Mouse (Mus musculus): Measurements from ENCODE around the gene Colca2.

Colca2 gene

DNA sequence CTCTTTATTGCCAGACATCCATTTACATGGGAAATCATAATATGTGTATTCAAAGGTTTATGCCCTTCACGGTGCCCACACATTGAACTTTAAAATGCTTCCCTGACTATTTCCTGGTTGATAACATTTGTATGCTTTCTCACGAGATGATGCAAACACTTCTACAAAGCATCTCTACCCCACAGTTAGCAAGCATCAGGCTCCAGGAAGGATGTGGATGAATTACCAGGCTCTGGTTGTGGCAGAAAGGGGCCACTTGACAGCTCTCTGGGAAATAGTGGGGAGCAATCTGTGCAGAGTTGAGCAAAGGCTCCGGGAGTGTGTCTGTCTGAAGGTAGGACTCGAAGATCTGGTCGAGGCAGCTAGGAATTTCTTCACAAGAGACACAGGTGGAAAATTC is 6.3 kb downstream of the Colca2 start:
- DNase-seq (ENCODE audit: low spot score in 2 of 2): no peak

DNA sequence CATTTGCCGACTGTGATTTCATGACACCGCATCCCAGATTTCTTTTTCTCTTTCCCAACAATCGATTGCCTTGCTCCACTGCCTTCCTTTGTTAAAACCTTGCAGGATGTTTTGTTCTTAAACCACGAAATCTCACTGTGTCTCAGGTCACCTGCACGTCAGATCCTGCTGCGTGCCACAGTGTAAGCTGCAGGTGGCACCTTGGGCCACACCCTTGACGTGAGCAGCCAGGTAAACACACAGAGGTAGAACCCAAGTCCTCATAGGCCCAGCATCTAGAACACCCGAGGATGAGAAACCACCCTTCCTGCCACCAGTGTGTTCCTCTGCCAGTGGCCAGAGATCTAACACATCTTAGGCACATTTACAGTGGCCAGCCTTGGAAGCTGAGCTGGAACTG is 7.3 kb downstream of the Colca2 start:
- no peak for DNase-seq (ENCODE audit: low spot score in 2 of 2)

DNA sequence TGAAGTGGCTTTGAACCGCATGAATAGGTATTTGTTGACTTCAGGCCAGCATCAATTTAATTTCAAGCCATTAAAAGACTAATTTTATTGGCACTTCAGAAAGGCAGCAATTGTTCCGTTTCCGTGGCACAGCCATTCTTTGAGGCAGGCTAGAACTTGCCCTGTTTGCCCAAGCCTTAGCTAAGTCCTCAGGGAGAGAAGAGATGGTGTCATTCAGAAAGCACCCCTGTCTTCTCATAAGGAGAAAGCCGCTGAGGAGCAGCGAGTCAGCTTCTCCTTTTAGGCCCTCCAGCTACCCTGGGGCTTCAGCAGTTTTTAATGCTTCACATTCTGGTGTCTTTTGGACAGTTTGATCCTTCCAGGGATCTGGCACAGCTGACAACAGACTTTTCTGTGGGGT is 9.5 kb downstream of the Colca2 start:
- no peak for DNase-seq (ENCODE audit: low spot score in 2 of 2)

DNA sequence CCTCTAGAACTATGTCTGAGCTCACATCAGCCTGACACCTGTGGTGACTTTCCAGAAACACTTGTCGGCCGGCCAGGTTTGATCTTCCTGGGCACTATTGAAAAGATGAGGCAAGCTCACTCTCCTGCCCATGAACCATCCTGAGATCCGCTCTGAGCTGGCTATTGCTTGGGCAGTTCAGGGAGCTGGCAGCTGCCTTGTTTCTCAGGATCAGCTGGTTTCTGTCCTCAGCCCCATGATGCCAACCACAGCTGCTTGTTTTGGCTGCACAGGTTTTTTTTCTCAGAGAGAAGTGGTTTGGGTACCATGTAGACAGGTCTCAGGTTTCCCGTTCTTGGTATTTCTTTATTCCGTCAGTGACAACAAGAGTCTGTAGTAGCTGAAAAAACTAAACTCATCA is 19.9 kb downstream of the Colca2 start:
- no peak for DNase-seq (ENCODE audit: low spot score in 2 of 2)

DNA sequence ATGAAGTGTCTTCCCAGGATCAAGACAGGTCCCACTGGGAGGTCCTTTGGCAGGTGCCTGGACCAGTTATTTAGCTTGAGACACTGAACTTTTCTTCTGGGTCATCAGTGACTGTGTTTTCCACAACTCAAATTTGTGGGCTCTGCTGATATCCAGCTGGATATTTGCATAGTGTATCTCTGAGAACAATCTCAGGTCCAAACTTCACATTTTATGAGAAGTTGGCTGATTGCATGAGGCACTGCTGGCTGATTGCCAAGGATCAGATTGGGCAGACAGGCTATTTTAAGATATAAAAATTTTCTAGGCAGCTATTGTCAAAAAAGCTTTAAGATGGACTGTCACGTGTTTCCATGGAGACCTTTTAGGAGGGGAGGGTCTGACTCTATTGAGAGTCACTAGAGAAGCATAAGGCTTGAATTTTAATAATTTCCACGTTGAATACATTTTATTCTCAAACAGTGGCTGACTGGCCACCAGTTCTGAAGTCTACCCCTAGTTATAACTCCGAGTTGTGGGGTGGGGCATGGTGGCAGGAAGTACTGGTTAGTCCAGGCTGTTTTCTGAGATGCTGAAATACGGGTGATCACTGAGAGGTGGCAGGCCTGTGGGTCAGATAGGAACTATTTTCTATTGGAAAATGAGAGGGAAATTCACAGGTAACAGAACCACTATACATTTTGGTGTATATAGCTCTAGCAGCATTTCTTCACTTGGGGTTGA is 21.4 kb downstream of the Colca2 start:
- DNase-seq (ENCODE audit: low spot score in 2 of 2): no peak

DNA sequence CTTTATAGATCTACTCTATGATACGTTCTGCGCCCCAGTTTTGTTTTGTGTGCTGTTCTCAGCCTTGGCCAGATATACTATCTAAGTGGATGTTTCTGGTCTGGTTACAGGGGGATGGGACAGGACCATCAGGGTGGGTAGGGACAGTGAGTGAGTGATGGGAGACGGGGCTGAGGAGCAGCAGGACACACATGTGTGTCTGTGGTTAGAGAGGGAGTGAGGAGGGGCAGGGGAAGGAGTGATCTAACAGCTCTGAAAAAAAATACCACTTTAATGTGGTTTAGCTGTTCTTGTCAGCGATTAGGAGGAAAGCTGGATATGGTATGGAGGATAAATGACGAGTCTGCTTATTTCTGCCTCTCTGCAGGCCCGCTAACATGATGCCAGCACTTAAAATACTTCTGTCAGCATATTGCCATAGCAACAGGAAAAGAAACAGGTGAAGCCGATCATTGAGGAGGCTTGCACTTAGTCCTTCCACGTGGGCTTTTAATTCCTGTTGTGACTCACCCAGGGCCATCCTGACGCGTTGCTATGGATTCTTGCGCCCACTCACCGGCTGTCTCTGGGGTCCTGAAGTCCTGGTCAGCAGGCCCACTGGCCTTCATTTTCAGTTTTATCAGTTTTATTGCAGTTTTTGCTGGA is 39.5 kb downstream of the Colca2 start:
- DNase-seq (ENCODE audit: low spot score in 2 of 2): peak; percentile 23 to 52

DNA sequence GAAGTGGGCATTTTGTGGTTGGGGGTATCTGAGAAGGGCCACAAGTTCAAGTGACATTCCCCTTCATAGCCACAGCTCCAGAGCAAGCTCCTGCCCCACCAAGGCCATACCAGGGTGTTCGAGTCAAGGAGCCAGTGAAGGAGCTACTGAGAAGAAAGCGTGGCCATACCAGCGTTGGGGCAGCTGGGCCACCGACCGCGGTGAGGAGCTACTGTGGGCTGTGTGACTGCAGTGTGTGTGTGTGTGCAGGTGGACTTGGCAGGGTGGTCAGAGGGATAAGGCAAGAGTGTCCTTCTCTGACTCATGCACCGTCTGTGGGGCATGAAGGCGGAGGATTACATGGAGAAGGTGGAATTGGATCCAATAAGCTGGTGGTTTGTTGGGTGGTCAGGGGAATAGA is 46.2 kb downstream of the Colca2 start:
- no peak for DNase-seq (ENCODE audit: low spot score in 2 of 2)

DNA sequence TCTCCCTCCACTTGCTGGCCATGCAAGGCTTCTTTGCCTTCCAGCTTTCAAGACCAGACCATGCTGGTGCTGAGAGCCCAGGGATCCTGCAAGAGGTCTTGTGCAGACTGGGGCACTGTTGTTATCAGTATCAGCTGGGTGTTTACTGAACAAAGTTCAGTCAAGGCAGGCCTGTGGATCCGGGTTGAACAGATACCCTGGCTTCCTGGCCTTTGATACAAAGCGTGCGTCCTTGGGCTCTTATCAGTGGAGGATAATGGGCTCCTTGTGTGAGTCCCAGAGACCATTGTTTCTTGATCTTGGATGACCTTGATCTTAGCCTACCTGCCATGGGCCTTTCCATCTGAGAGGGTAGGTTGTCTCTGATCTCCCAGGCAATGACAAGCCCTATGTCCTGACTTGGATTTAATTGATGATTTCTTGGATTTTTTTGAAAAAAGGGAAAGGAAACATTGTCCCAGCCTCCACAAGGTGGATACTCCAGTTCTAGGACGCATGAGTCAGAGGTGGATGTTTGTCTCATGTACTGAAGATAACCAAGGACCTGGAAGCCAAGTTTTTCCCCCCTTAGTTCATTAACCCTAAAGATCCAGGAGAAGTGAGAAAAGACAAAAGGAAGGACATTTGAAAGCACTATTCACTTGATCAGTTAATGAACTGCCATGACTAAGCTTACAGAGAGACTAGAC is 47.5 kb downstream of the Colca2 start:
- no peak for DNase-seq (ENCODE audit: low spot score in 2 of 2)

DNA sequence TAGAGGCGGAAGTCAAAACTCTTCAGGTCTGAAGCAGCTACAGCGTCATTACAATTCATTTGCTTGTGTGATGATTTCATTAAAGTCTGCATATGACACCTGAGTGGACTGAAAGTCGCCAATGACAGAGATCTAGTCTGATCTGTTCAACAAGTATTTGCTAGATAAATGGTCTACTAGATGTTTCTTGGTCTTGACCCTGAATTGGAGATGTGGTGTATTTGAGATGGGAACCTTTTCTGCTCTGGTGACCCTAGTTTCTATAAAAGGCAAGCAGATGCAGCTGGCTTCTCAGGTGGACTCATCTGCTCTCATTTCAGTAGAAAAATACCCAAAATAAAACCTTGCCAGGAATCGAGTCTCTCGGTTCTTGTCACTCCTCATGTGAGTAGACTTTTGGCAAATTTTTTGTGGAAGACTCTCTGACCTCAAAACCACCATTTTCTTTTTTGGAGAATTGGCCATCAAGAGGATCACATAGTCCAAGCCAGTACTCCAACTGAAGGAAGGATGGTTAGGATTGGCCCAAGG is 52.7 kb downstream of the Colca2 start:
- no peak for DNase-seq (ENCODE audit: low spot score in 2 of 2)
